Mouse (Mus musculus) bone marrow macrophage, adult 2 months (primary cell): ENCODE measurements around the gene Chrm3.

Source experiments
- CTCF ChIP-seq: IDR thresholded peaks from 2 replicates; pipeline ENCODE4 v1.5.1; 2012; ENCODE audit warnings: low read depth, mild to moderate bottlenecking, low read length, moderate library complexity
- POLR2A ChIP-seq: IDR thresholded peaks from 2 replicates; pipeline ENCODE4 v1.6.1; 2012; ENCODE audit warnings: mild to moderate bottlenecking, low read depth, low read length, borderline replicate concordance

- TF ChIP-seq POLR2A (no peak), CTCF (no peak)
These were observed 472.4 kb downstream of the Chrm3 start for GRCm38 (mm10) chr13:9888284-9888683.
